Mouse (Mus musculus): ENCODE measurements around the gene Ric1.

Ric1 gene

GRCm38 (mm10) chr19:29610907-29611306 is 88.8 kb downstream of the Ric1 start:
- DNase-seq (ENCODE audit: low spot score), result no peak

- DNase-seq (ENCODE audit: low spot score), result no peak
These were observed 90.0 kb downstream of the Ric1 start for GRCm38 (mm10) chr19:29612102-29612501.

- DNase-seq (ENCODE audit: low spot score), result no peak
These were observed 119.0 kb downstream of the Ric1 start for GRCm38 (mm10) chr19:29641055-29641454.

GRCm38 (mm10) chr19:29641510-29641909 is 119.4 kb downstream of the Ric1 start:
- DNase-seq (ENCODE audit: low spot score), result no peak

- no peak for DNase-seq (ENCODE audit: low spot score)
These were observed 120.1 kb downstream of the Ric1 start for GRCm38 (mm10) chr19:29642211-29642610.

GRCm38 (mm10) chr19:29643194-29643922 is 121.3 kb downstream of the Ric1 start:
- no peak for DNase-seq (ENCODE audit: low spot score)

GRCm38 (mm10) chr19:29644747-29645146 is 122.7 kb downstream of the Ric1 start:
- no peak for DNase-seq (ENCODE audit: low spot score)

GRCm38 (mm10) chr19:29647651-29648549 is 125.8 kb downstream of the Ric1 start, which contains the start of gene Ermp1:
Gene Ermp1 (minus strand): TSS chr19:29648415.
- peak; percentile 98 for DNase-seq (ENCODE audit: low spot score)

- DNase-seq (ENCODE audit: low spot score), result no peak
These were observed 126.5 kb downstream of the Ric1 start for GRCm38 (mm10) chr19:29648550-29648914.

- DNase-seq (ENCODE audit: low spot score), result no peak
These were observed 127.6 kb downstream of the Ric1 start for GRCm38 (mm10) chr19:29649683-29650082.

- DNase-seq (ENCODE audit: low spot score), result no peak
These were observed 131.7 kb downstream of the Ric1 start for GRCm38 (mm10) chr19:29653768-29654265.

GRCm38 (mm10) chr19:29655148-29655547 is 133.1 kb downstream of the Ric1 start:
- DNase-seq (ENCODE audit: low spot score), result no peak

- no peak for DNase-seq (ENCODE audit: low spot score)
These were observed 133.9 kb downstream of the Ric1 start for GRCm38 (mm10) chr19:29656029-29656428.
